Mouse (Mus musculus): Measurements from ENCODE around the gene Mup11.
"Not testable (repeated sequence)": the region's sequence is repeated elsewhere in the genome, so short reads cannot be mapped to it uniquely, and the experiment has no call there.

Mup11 gene

GRCm38 (mm10) chr4:60662311-60662710 lies at the start of gene Mup11:
Mup11 (minus strand) TSS chr4:60662411.
- DNase-seq, result not testable (repeated sequence)

Measured in thymus, adult 18-20 months (tissue).